Mouse (Mus musculus): Measurements from ENCODE around the gene Fam3a. TPM values are rescaled to one million over a fixed set of nuclear protein-coding genes. Genes with fewer than 3 reads are reported as not detected.
"Not testable (repeated sequence)": the region's sequence is repeated elsewhere in the genome, so short reads cannot be mapped to it uniquely, and the experiment has no call there.

Fam3a gene
- total RNA-seq (2015), result 14.0 and 14.5 TPM in 2 replicates
- 10.0 and 22.1 TPM in 2 replicates for total RNA-seq (2017)

DNA sequence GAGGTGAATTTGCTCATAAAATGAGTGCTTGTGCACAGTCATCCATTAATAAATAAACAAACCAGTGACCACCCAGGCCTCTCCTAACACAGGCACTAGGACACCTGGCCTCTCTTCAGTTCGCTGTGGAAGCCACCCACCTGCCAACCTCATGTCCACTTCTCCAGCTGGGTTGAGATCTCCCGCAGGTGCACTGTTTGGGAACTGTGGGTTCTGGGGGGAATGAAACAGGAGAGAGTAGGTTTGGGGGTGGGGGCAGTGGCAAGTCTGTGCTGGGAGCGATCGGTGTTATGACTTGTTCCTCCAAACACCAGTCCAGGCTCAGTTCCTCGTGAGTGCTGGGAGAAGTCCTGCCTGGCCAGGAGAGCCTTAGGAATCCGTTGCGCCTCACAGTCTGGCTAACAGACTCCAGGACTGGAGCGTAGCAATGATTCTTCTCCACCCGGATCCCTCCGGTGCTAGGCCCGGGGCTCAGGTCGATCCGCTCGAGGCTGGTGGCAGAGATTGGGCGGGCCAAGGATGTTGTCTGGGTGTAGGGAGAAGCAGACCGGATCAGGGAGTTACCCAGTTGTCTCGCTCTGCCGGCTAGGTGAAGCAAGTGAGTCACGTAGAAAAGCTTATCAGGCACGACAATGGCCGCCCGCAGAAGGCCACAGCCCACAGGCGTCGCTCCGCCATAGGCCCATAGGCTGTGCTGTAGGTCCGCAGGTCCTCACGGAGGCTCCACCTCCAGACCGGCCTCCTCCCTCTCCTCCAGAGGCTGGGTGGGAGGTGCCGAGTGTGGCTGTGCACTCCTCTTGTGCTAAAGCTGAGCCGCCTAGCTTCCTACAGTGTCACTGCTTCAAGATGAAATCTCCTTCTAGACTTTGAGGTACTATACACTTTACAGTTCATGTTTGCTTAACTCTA, at the start of gene Fam3a, which contains the start of gene Ikbkg:
Fam3a (minus strand) TSS at position 738 of the 909 bp plus-strand sequence.
Ikbkg (plus strand) TSS at position 756 of the 909 bp plus-strand sequence.
- peak; percentile 99 for ATAC-seq (replicated peaks; ENCODE audit: poor library complexity)

DNA sequence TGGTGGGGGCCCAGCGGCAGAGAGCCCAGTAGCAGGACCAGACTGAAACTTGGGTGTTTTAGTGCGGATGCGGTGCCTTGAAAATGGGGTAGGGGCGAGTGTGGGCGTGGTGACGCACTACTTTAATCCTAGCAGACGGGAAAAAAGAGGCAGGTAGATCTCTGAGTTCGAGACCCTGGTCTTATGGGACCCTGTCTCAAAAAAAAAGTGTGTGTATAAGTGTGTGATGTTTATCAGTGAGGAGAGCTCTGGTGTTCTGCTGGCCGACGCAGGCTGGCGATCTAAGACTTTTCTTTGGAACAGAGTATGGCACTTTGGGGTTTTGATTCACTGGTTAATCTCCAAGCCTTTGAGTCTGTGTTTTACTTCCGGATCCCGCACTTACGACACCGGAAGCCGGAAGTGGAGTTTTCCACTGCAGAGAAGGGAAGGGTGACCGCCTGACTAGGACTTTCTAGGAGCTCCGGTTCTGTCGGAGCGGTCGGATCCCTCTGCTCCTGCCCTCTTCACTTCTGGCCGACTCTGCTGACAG, 36.3 kb upstream of the Fam3a start:
- ATAC-seq (replicated peaks; ENCODE audit: poor library complexity), result peak; percentile 63

- ATAC-seq (replicated peaks; ENCODE audit: poor library complexity), result peak; percentile 75
These were observed 35.8 kb upstream of the Fam3a start, which contains the start of gene G6pdx for GRCm38 (mm10) chrX:74428826-74429276. G6pdx (minus strand) TSS chrX:74429194.

DNA sequence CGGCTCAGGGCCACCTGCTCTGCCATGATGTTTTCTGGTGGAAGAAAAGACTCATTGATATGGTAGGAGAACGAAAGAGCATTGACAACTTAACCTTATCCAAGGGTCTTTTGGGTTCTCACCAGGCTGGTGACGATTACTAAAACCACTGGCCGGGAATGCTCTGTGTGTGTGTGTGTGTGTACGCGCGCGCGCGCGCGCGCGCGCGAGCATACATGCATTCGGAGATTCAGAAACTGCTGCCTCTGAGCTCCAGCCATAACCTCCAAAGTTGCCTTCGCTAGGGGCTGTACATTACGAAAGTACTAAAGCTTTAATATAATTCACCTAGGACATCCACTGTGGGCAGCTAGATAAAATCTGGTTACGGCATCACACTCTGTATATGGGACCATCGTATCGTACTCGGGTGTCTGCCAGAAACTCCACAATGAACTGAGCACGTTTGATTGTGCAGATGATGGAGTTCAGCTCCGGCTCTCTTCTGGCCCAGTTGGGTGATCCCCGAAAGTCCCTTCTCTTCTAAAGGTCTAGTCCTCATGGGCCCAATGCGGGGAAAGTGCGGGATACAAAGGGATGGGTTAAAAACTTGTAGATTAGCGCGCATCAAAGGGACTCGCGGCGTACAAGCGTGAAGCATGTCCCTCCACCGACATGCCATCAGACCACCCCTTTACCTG, 35.2 kb upstream of the Fam3a start:
- ATAC-seq (replicated peaks; ENCODE audit: poor library complexity), result no peak

DNA sequence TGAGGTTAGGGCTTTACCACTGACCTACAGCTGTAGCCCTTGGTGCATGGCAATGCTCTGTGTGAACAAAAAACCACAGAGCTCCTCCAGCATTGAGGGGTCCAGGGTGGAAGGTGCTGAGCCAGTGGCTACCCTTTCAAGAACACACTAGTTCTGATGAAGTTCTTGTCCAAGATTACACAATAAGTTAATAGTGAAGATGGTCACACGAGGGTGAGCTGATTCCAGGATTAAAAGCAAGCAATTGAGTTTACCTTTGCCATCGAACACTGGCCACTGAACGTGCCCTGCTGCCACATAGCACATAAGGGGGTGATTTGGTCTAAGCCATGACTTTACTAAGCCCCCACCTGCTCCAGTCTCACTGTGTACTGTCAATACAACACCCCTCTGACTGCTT, 34.0 kb upstream of the Fam3a start:
- ATAC-seq (replicated peaks; ENCODE audit: poor library complexity), result no peak

DNA sequence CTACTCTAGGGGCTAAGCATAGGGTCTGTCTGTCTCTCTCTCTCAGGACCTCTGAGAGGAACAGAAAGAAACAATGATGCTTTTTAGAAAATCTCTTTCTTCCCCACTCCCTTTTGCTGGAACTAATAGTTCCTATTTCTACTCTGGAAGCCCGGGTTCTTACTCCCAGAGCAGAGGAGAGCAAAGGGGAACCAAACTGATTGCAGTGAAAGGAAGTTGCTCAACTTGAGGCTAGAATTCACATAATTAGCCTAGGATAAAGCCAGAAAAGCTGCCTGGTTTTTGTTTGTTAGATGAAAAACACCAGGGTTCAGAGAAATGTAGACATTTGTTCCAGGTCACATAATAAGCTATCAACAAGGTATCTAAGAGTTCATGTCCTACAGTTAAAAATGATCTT, 33.2 kb upstream of the Fam3a start:
- ATAC-seq (replicated peaks; ENCODE audit: poor library complexity), result no peak

GRCm38 (mm10) chrX:74425195-74425594, 32.1 kb upstream of the Fam3a start:
- peak; percentile 30 for ATAC-seq (replicated peaks; ENCODE audit: poor library complexity)

DNA sequence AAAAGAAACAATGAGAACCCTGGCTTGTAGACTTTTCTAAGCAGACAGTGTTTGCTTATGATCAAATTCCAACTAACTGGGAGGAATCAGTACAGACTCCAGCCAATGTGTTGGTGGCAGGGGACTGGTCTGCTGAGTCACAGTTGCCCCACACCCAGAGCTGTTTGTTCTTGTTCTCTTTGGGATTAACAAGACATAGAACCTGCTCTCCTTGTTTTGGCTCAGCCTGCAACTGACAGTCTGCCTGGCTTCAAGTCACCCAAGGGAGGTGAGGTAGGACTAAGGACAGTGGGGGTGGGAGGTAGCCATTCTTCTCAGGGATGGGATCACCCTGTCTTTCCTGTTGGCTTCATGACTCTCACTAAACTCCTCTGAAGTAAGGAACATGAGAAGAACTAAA, 31.4 kb upstream of the Fam3a start:
- no peak for ATAC-seq (replicated peaks; ENCODE audit: poor library complexity)

DNA sequence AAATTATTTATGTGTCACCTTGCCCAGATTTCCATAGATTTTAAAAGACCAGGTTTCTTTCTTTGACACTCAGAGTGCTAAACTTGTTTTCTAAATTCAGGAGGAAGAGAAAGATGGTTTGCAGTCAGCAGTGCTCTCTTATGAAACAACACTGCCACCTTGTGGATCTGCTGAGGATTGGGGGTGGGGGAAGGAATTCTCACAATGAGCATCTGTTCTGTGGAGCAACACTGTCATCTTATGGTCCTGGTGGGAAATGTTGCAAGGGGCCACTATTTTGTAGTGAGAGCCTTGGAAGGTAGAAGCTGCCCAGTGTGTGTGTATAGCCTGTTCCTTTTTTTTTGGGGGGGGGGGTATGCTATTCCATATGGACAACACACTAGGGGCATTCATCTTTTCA, 20.3 kb upstream of the Fam3a start:
- ATAC-seq (replicated peaks; ENCODE audit: poor library complexity), result peak; percentile 100

GRCm38 (mm10) chrX:74408340-74408739, 15.3 kb upstream of the Fam3a start:
- no peak for ATAC-seq (replicated peaks; ENCODE audit: poor library complexity)

GRCm38 (mm10) chrX:74400136-74400535, 7.1 kb upstream of the Fam3a start:
- no peak for ATAC-seq (replicated peaks; ENCODE audit: poor library complexity)

DNA sequence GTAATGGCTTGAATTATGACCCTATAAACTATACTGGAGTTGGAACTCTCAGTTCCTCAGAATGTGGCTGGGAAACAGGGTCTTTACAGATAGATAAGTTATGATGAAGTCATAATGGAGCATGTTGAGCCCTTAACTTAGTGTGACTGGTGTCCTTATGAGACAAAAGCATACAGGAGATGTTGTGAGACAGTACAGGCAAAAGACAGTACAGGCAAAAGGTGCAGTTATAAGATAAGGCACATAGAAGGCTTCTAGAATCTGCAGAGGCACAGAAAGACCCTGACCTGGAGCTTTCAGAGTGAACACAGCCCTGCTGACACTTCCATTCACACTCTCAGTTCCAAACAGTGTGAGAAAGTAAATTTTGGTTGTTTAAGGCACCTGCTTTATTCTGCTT, 4.9 kb downstream of the Fam3a start:
- ATAC-seq (replicated peaks; ENCODE audit: poor library complexity), result peak; percentile 40

GRCm38 (mm10) chrX:74384451-74384850, 8.6 kb downstream of the Fam3a start:
- peak; percentile 88 for ATAC-seq (replicated peaks; ENCODE audit: poor library complexity)

GRCm38 (mm10) chrX:74372888-74373549, 20.1 kb downstream of the Fam3a start, which contains the start of the genes Ubl4a and Slc10a3:
Ubl4a (minus strand) TSS chrX:74373218.
Slc10a3 (minus strand) TSS chrX:74373349.
- peak; percentile 96 for ATAC-seq (replicated peaks; ENCODE audit: poor library complexity)

- peak; percentile 73 for ATAC-seq (replicated peaks; ENCODE audit: poor library complexity)
These were observed 24.7 kb downstream of the Fam3a start for GRCm38 (mm10) chrX:74368209-74368909.

DNA sequence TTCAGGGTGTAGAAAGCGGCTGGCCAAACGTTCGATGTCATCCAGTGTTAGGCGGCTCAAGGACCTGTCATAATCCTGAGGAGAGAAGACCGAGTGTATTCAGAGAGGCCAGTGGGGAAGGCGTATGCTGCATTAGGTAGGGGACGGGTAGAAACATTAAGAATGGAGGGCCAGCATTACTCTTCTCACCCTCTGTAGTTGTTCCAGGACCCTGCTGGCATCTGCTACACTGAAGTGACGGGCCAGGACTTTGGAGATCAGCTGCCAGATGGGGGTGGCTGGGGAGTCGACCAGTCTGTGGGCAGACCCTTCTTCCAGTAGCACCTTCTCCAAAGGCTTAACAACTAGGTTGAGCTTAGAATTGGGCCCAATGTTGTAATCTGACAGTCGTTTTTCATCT, 25.6 kb downstream of the Fam3a start:
- ATAC-seq (replicated peaks; ENCODE audit: poor library complexity), result no peak

- ATAC-seq (replicated peaks; ENCODE audit: poor library complexity), result no peak
These were observed 33.9 kb downstream of the Fam3a start for GRCm38 (mm10) chrX:74359171-74359570.

DNA sequence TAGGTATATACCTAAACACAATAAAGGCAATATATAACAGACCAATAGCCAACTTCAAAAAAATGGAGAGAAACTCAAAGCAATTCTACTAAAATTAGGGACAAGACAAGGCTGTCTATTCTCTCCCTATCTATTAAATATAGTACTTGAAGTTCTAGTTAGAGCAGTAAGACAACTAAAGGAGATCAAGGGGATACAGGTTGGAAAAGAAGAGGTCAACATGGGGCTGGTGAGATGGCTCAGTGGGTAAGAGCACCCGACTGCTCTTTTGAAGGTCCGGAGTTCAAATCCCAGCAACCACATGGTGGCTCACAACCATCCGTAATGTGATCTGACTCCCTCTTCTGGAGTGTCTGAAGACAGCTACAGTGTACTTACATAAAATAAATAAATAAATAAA, 36.0 kb downstream of the Fam3a start:
- ATAC-seq (replicated peaks; ENCODE audit: poor library complexity), result not testable (repeated sequence)

- ATAC-seq (replicated peaks; ENCODE audit: poor library complexity), result peak; percentile 99
These were observed 39.7 kb downstream of the Fam3a start, which contains the start of gene Lage3 for GRCm38 (mm10) chrX:74353467-74353770. Lage3 (minus strand) TSS chrX:74353618.

Data from megakaryocyte progenitor cell, adult 5-6 weeks (primary cell).